Mouse (Mus musculus) activated CD4-positive, CD25-positive, alpha-beta regulatory T cell, adult 4 months (primary cell): ENCODE measurements around the gene Raly. TPM values are rescaled to one million over a fixed set of nuclear protein-coding genes. Genes with fewer than 3 reads are reported as not detected.

Source experiments
- polyA plus RNA-seq, 2 experiments: library from polyadenylated mRNA; unstranded; fragments of 100-300 nt; shearing (Covaris generic); gene quantifications; one replicate each; pipeline ENCODE4 v1.2.1; 2017

Gene Raly
- polyA plus RNA-seq, 2 experiments from 2014 or later, result 10.4 to 19.3 TPM

Other genes with a start within 250 kb of the Raly start
- gene 1700003F12Rik, start 244.0 kb upstream of the Raly start, polyA plus RNA-seq, result not detected
- not detected for gene Actl10, start 239.3 kb upstream of the Raly start, polyA plus RNA-seq
- 1 to 10 TPM in 1 of 2 experiments, under 1 TPM in 1; 0.27 to 1.4 TPM for gene Necab3, start 232.2 kb upstream of the Raly start, polyA plus RNA-seq
- 1 to 10 TPM in 1 of 2 experiments, under 1 TPM in 1; 0.91 to 2.3 TPM for gene E2f1, start 221.2 kb upstream of the Raly start, polyA plus RNA-seq
- gene Pxmp4, start 187.4 kb upstream of the Raly start, polyA plus RNA-seq, result 10 to 100 TPM; 20.5 to 23.2 TPM
- gene Zfp341, start 177.8 kb upstream of the Raly start, polyA plus RNA-seq, result under 1 TPM; 0.37 to 0.73 TPM
- not detected for gene 4930519P11Rik, start 177.7 kb upstream of the Raly start, polyA plus RNA-seq
- gene Chmp4b, start 139.4 kb upstream of the Raly start, polyA plus RNA-seq, result 1 to 10 TPM; 5.9 to 6.3 TPM
- gene Gm14214, start 21.1 kb upstream of the Raly start, polyA plus RNA-seq, result 1 to 10 TPM in 1 of 2 experiments, not detected in 1; 1.4 TPM
- not detected for gene a, start 306 bp downstream of the Raly start, polyA plus RNA-seq
- gene Eif2s2, start 101.8 kb downstream of the Raly start, polyA plus RNA-seq, result 100 to 1,000 TPM in 1 of 2 experiments, 10 to 100 TPM in 1; 94.5 to 114 TPM
- gene Gm14226, start 227.2 kb downstream of the Raly start, polyA plus RNA-seq, result under 1 TPM in 1 of 2 experiments, not detected in 1; 0.19 TPM